Mouse (Mus musculus) ovary, adult 2 months (tissue): ENCODE data around the gene Ube2e3. TPM values are rescaled to one million over a fixed set of nuclear protein-coding genes. Genes with fewer than 3 reads are reported as not detected.

Experiments used
- polyA plus RNA-seq: library from polyadenylated mRNA; depleted of rRNA; stranded (reverse); fragments of >200 nt; gene quantifications from 2 replicates; pipeline ENCODE4 v1.2.3, GENCODE M21; 2012; rRNA removed

The Ube2e3 gene
- polyA plus RNA-seq: 43.3 and 73.8 TPM in 2 replicates

DNA sequence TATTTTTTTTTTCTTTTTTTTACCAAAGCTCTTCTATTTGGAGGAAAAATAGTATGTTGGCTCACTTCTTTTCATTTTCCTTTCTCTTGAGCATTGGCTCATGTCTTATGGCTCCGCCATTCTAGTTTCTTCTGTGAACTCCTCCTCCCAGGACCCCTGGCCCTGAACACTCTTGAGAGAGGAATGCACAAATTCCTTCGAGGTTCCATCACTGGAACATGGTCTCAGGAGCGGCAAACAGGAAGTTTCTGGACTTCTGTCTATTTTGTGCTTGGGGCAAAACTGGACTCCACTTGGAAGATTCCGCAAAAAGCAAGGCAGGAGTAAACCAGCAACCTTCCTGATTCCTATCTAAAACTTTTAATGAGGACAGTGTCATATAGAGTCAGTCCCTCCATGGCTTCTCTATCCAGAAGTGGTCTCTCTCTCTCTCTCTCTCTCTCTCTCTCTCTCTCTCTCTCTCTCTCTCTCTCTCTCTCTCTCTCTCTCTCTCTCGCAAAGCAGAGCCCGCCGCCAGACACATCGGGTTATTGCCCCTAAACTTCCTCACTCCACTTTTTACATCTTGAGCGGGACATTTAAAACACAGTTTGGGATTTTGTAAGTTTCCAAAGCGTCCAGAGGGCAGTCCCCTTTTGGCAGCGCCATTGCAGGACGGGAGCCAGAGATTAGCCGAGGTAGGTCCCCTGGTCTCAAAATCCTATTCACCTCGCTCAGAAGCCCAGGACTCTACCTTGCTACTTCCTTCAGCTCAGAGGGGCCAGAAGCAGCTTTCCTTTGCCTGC, at the start of gene Ube2e3:
Gene Ube2e3 (plus strand): TSS at position 399 of the 785 bp plus-strand sequence.

